Mouse (Mus musculus) neural tube, embryonic 11.5 days (tissue): ENCODE measurements around the gene Gbf1. TPM values are rescaled to one million over a fixed set of nuclear protein-coding genes. Genes with fewer than 3 reads are reported as not detected.

ENCODE experiments used
- polyA plus RNA-seq: library from polyadenylated mRNA; unstranded; fragments of >200 nt; fragmentation: Nextera tagmentation; extraction: Ambion mirVana; gene quantifications from 2 replicates; pipeline ENCODE4 v1.2.1, GENCODE M21; 2014

The Gbf1 gene
- polyA plus RNA-seq, 1 experiment from 2014 or later: 52.0 TPM

Other genes starting within 250 kb of the Gbf1 start
- 16.7 and 17.9 TPM in 2 replicates for gene Armh3, start 154.0 kb upstream of the Gbf1 start, polyA plus RNA-seq
- gene Hps6, start 149.0 kb upstream of the Gbf1 start, polyA plus RNA-seq: 2.6 and 2.9 TPM in 2 replicates
- 42.2 and 46.1 TPM in 2 replicates for gene Pprc1, start 107.6 kb upstream of the Gbf1 start, polyA plus RNA-seq
- gene Ldb1, start 107.3 kb upstream of the Gbf1 start, polyA plus RNA-seq: 93.0 and 97.9 TPM in 2 replicates
- gene Nolc1, start 76.6 kb upstream of the Gbf1 start, polyA plus RNA-seq: 103 and 112 TPM in 2 replicates
- gene Elovl3, start 20.6 kb upstream of the Gbf1 start, polyA plus RNA-seq: 0.20 TPM in 2 replicates
- 2.2 and 4.5 TPM in 2 replicates for gene Pitx3, start 4.2 kb upstream of the Gbf1 start, polyA plus RNA-seq
- 4.1 and 4.3 TPM in 2 replicates for gene Nfkb2, start 151.8 kb downstream of the Gbf1 start, polyA plus RNA-seq
- 10.9 and 12.7 TPM in 2 replicates for gene Psd, start 174.6 kb downstream of the Gbf1 start, polyA plus RNA-seq
- 22.0 and 24.5 TPM in 2 replicates for gene Fbxl15, start 175.7 kb downstream of the Gbf1 start, polyA plus RNA-seq
- gene Cuedc2, start 186.2 kb downstream of the Gbf1 start, polyA plus RNA-seq: 263 and 274 TPM in 2 replicates
- gene Mfsd13a, start 188.6 kb downstream of the Gbf1 start, polyA plus RNA-seq: 6.8 and 7.3 TPM in 2 replicates
- 1.2 and 2.4 TPM in 2 replicates for gene 2310034G01Rik, start 197.8 kb downstream of the Gbf1 start, polyA plus RNA-seq
- gene Actr1a, start 243.2 kb downstream of the Gbf1 start, polyA plus RNA-seq: 238 and 262 TPM in 2 replicates
- gene Sufu, start 244.4 kb downstream of the Gbf1 start, polyA plus RNA-seq: 44.1 and 45.0 TPM in 2 replicates